Mouse (Mus musculus) forebrain, postnatal 0 days (tissue): ENCODE data around the gene Cdkn1a. TPM values are rescaled to one million over a fixed set of nuclear protein-coding genes. Genes with fewer than 3 reads are reported as not detected.
"Not testable (repeated sequence)": the region's sequence is repeated elsewhere in the genome, so short reads cannot be mapped to it uniquely, and the experiment has no call there.

ENCODE experiments used
- ATAC-seq: fragments of 200-750 bp; cut with Nextera tagmentation; 2 replicates; pipeline ENCODE4 v1.8.0; 2017; ENCODE audit warnings: mild to moderate bottlenecking, moderate library complexity
- DNase-seq: peaks from one replicate; pipeline ENCODE4 v3.0.0-alpha.2; 2015
- H3K27ac ChIP-seq: fragments of 300-500 bp; sonication (generic); 2 replicates; pipeline ENCODE4 v1.5.1; 2014; ENCODE audit warnings: low read depth, mild to moderate bottlenecking, antibody characterized with exemption, low read length, moderate library complexity, mixed read lengths
- H3K27me3 ChIP-seq: fragments of 300-500 bp; sonication (generic); 2 replicates; pipeline ENCODE4 v1.6.1; 2014; ENCODE audit warnings: mild to moderate bottlenecking, low read length, mixed read lengths; ENCODE audit not compliant: insufficient read depth
- H3K36me3 ChIP-seq: fragments of 300-500 bp; sonication (generic); 2 replicates; pipeline ENCODE4 v1.6.1; 2014; ENCODE audit warnings: mild to moderate bottlenecking, moderate library complexity; ENCODE audit not compliant: insufficient read depth
- H3K4me1 ChIP-seq: fragments of 300-500 bp; sonication (generic); 2 replicates; pipeline ENCODE4 v1.6.1; 2014; ENCODE audit warnings: antibody characterized with exemption; ENCODE audit not compliant: insufficient read depth
- H3K4me2 ChIP-seq: fragments of 300-500 bp; sonication (generic); 2 replicates; pipeline ENCODE4 v1.6.1; 2014; ENCODE audit warnings: low read depth, mild to moderate bottlenecking, moderate library complexity
- H3K4me3 ChIP-seq: fragments of 300-500 bp; sonication (generic); 2 replicates; pipeline ENCODE4 v1.5.1; 2014; ENCODE audit warnings: low read depth, low read length, mixed read lengths
- H3K9ac ChIP-seq: fragments of 300-500 bp; sonication (generic); 2 replicates; pipeline ENCODE4 v1.6.1; 2014; ENCODE audit warnings: mild to moderate bottlenecking
- H3K9me3 ChIP-seq: fragments of 300-500 bp; sonication (generic); 2 replicates; pipeline ENCODE4 v1.6.1; 2016; ENCODE audit warnings: low read length
- CTCF ChIP-seq: sonication (generic); IDR thresholded peaks from 2 replicates; pipeline ENCODE4 v1.5.1; 2016; ENCODE audit warnings: antibody characterized with exemption, control low read depth, low read depth
- WGBS: fragments of 180-500 bp; shearing (Covaris S2); extraction: QIAGEN DNeasy Blood & Tissue Kit; methylation state at CpG from one replicate; pipeline ENCODE4 v1.1.7; 2014; 5-methylcytosine and 5-hydroxymethylcytosine counted together
- polyA plus RNA-seq: library from polyadenylated mRNA; unstranded; fragments of >200 nt; fragmentation: Nextera tagmentation; extraction: Ambion mirVana; gene quantifications from 2 replicates; pipeline ENCODE4 v1.2.1, GENCODE M21; 2015
- total RNA-seq: library from RNA; depleted of rRNA; stranded (reverse); fragments of >200 nt; gene quantifications from 2 replicates; pipeline ENCODE4 v1.2.3, GENCODE M21; 2014

The Cdkn1a gene
- total and polyA plus RNA-seq, 2 experiments from 2014 or later: 20.0 to 121 TPM

- no peak for TF ChIP-seq CTCF
- WGBS: 94% methylated on average over 24 of the region's 24 CpGs
- Histone ChIP-seq H3K4me3 (no peak overlapping the region), H3K36me3 (no peaks in the 10 kb centered on the region), H3K4me2 (no peak overlapping the region), H3K4me1 (peaks cover 5% of the 10 kb centered on the region; the same call in 1 of the 2 replicates), H3K27ac (no peak overlapping the region), H3K27me3 (no peaks in the 10 kb centered on the region), H3K9me3 (no peaks in the 10 kb centered on the region), H3K9ac (no peak overlapping the region)
- no peak for ATAC-seq
- no peak for DNase-seq
These were observed 7.5 kb downstream of the Cdkn1a start for GRCm38 (mm10) chr17:29098291-29098690.

- Histone ChIP-seq H3K36me3 (no peaks in the 10 kb centered on the region), H3K4me2 (no peak overlapping the region), H3K27ac (no peak overlapping the region), H3K4me3 (no peak overlapping the region), H3K27me3 (no peaks in the 10 kb centered on the region), H3K4me1 (peaks cover 5% of the 10 kb centered on the region; the same call in 1 of the 2 replicates), H3K9ac (no peak overlapping the region), H3K9me3 (no peaks in the 10 kb centered on the region)
- WGBS: 89% methylated on average over 8 of the region's 8 CpGs
- no peak for TF ChIP-seq CTCF
- DNase-seq: no peak
- ATAC-seq: no peak
These were observed 8.3 kb downstream of the Cdkn1a start for GRCm38 (mm10) chr17:29099076-29099475.

GRCm38 (mm10) chr17:29100627-29101026, 9.9 kb downstream of the Cdkn1a start:
- no peak for DNase-seq
- Histone ChIP-seq H3K4me2 (no peak overlapping the region), H3K9me3 (no peaks in the 10 kb centered on the region), H3K9ac (no peak overlapping the region), H3K36me3 (no peaks in the 10 kb centered on the region), H3K27me3 (no peaks in the 10 kb centered on the region), H3K4me3 (no peak overlapping the region), H3K4me1 (no peaks in the 10 kb centered on the region; the same call in 1 of the 2 replicates), H3K27ac (no peak overlapping the region)
- WGBS: 97% methylated on average over 7 of the region's 7 CpGs
- no peak for ATAC-seq
- TF ChIP-seq CTCF: no peak

- H3K9me3 ChIP-seq, H3K9ac ChIP-seq, ATAC-seq, H3K27ac ChIP-seq, H3K27me3 ChIP-seq, DNase-seq, H3K4me3 ChIP-seq, H3K36me3 ChIP-seq, H3K4me1 ChIP-seq, H3K4me2 ChIP-seq: not testable (repeated sequence)
- WGBS: 81% methylated on average over 6 of the region's 6 CpGs
These were observed 19.6 kb downstream of the Cdkn1a start for GRCm38 (mm10) chr17:29110356-29110755.

- Histone ChIP-seq H3K27ac (no peak overlapping the region), H3K9me3 (no peaks in the 10 kb centered on the region), H3K4me1 (no peaks in the 10 kb centered on the region), H3K4me3 (no peak overlapping the region), H3K36me3 (no peaks in the 10 kb centered on the region), H3K9ac (no peak overlapping the region), H3K4me2 (no peak overlapping the region), H3K27me3 (no peaks in the 10 kb centered on the region)
- WGBS: 95% methylated on average over 5 of the region's 5 CpGs
- ATAC-seq (no peak), DNase-seq (no peak)
- TF ChIP-seq CTCF: no peak
These were observed 20.6 kb downstream of the Cdkn1a start for GRCm38 (mm10) chr17:29111332-29111731.

GRCm38 (mm10) chr17:29113591-29114352, 23.0 kb downstream of the Cdkn1a start, which contains the start of gene Rab44:
Gene Rab44, plus strand, starts transcription at chr17:29114145.
- no peak within 1 kb of the TSS for H3K4me2 ChIP-seq
- H3K27ac ChIP-seq: no peak within 1 kb of the TSS
- H3K4me1 ChIP-seq: no peaks in the 10 kb centered on the region
- no peaks in the 10 kb centered on the region for H3K36me3 ChIP-seq
- 91% methylated on average over 13 of the region's 13 CpGs for WGBS
- H3K4me3 ChIP-seq: no peak within 1 kb of the TSS
- ATAC-seq (no peak), DNase-seq (no peak)
- no peak for TF ChIP-seq CTCF
- no peaks in the 10 kb centered on the region for H3K27me3 ChIP-seq
- H3K9me3 ChIP-seq: no peaks in the 10 kb centered on the region
- H3K9ac ChIP-seq: no peak within 1 kb of the TSS

GRCm38 (mm10) chr17:29116023-29116422, 25.2 kb downstream of the Cdkn1a start:
- ATAC-seq (no peak), DNase-seq (no peak)
- 65% methylated on average over 12 of the region's 12 CpGs for WGBS
- Histone ChIP-seq H3K4me3 (no peak overlapping the region), H3K4me2 (no peak overlapping the region), H3K4me1 (no peaks in the 10 kb centered on the region), H3K9me3 (no peaks in the 10 kb centered on the region), H3K27ac (no peak overlapping the region), H3K27me3 (no peaks in the 10 kb centered on the region), H3K36me3 (no peaks in the 10 kb centered on the region), H3K9ac (no peak overlapping the region)
- no peak for TF ChIP-seq CTCF
